Mouse (Mus musculus) stomach, embryonic 16.5 days (tissue): ENCODE data around the gene Tmem128. TPM values are rescaled to one million over a fixed set of nuclear protein-coding genes. Genes with fewer than 3 reads are reported as not detected.
A peak's percentile ranks its signal among the peaks of the same experiment; 100 is the strongest.

ENCODE experiments used
- ATAC-seq: fragments of 200-750 bp; cut with Nextera tagmentation; 2 replicates; pipeline ENCODE4 v1.8.0; 2017; ENCODE audit warnings: moderate number of reproducible peaks, moderate TSS enrichment; ENCODE audit not compliant: insufficient read depth, low FRiP score
- H3K27ac ChIP-seq: fragments of 300-500 bp; sonication (generic); 2 replicates; pipeline ENCODE4 v1.5.1; 2014; ENCODE audit warnings: low read length
- H3K27me3 ChIP-seq: fragments of 300-500 bp; sonication (generic); 2 replicates; pipeline ENCODE4 v1.6.1; 2014; ENCODE audit warnings: low read length, control low read depth, mixed read lengths; ENCODE audit not compliant: control insufficient read depth, insufficient read depth
- H3K36me3 ChIP-seq: fragments of 300-500 bp; sonication (generic); 2 replicates; pipeline ENCODE4 v1.6.1; 2014; ENCODE audit warnings: low read length; ENCODE audit not compliant: control insufficient read depth, insufficient read depth
- H3K4me1 ChIP-seq: fragments of 300-500 bp; sonication (generic); 2 replicates; pipeline ENCODE4 v1.6.1; 2014; ENCODE audit warnings: low read length, control low read depth, mixed read lengths; ENCODE audit not compliant: control insufficient read depth, insufficient read depth
- H3K4me2 ChIP-seq: fragments of 300-500 bp; sonication (generic); 2 replicates; pipeline ENCODE4 v1.6.1; 2014; ENCODE audit warnings: low read depth, low read length, mixed read lengths
- H3K4me3 ChIP-seq: fragments of 300-500 bp; sonication (generic); replicated peaks from 2 replicates; pipeline ENCODE4 v1.5.1; 2014; ENCODE audit warnings: mild to moderate bottlenecking, low read length
- H3K9ac ChIP-seq: fragments of 300-500 bp; sonication (generic); 2 replicates; pipeline ENCODE4 v1.6.1; 2014; ENCODE audit warnings: low read length
- H3K9me3 ChIP-seq: fragments of 300-500 bp; sonication (generic); replicated peaks from 2 replicates; pipeline ENCODE4 v1.6.1; 2016; ENCODE audit warnings: low read length, control low read depth; ENCODE audit not compliant: control insufficient read depth
- WGBS: fragments of 180-500 bp; shearing (Covaris S2); extraction: QIAGEN DNeasy Blood & Tissue Kit; methylation state at CpG from one replicate; pipeline ENCODE4 v1.1.7; 2014; 5-methylcytosine and 5-hydroxymethylcytosine counted together
- polyA plus RNA-seq: library from polyadenylated mRNA; unstranded; fragments of >200 nt; fragmentation: Nextera tagmentation; extraction: Ambion mirVana; gene quantifications from 2 replicates; pipeline ENCODE4 v1.2.1, GENCODE M21; 2015

The Tmem128 gene
- polyA plus RNA-seq = 66.2 and 69.0 TPM in 2 replicates

DNA sequence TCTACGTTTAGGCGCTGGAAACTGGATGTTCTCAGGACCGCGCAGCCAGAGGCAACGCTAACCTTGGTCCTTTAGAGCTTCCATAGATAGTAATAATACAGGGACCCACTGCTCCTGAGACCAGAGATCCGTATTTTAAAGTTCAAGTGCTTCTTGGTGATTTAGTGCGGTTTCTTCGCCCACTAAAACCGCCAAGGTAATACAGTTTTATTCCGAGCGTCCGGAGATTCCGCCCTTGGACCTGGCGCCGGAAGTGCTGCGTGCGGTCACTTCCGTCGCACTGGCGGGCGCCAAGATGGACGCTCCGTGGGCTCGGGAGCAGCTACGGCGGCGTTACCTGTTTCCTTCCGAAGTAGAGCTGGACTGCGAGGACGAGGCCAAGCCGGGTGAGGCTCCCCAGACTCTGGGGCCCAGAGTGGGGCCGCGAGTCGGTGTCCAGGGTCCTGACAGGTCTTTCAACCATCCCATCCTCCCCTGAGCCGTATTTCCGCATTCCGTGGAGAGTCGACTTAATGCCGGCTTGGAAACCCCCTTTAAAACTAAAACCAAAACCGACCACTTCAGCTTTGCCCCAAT is at the start of gene Tmem128:
Gene Tmem128 (plus strand): TSS at position 79 of the 576 bp plus-strand sequence.
- Histone ChIP-seq H3K4me3 (peak within 1 kb of the TSS; percentile 80), H3K36me3 (peaks cover 11% of the 10 kb centered on the region), H3K9ac (peak within 1 kb of the TSS; percentile 87), H3K4me1 (peaks cover 5% of the 10 kb centered on the region), H3K4me2 (peak within 1 kb of the TSS; percentile 89), H3K27ac (peak within 1 kb of the TSS; percentile 80), H3K9me3 (no peaks in the 10 kb centered on the region), H3K27me3 (no peaks in the 10 kb centered on the region)
- peak; percentile 51; the same call in 1 of the 2 replicates for ATAC-seq
- WGBS = under 1% methylated on average over 40 of the region's 40 CpGs

DNA sequence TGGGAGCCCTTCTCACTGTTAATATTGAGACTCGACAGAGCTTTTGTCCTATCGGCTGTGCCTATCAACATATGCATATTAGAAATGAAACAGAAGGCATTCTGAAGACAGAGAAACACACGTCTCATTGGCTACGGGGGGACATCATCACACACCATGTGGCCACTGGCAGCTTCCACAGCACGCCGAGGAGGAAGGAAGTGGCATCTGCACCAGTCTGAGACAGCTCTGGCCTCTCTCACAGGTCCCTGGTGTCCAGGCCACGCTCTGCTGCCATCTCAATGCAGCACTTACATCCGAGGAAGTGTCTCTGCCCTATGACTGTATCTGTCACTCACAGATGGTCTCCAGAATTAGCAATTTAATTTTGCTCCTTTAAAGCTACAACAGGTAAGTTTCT is 48.3 kb upstream of the Tmem128 start:
- H3K4me3 ChIP-seq = no peak overlapping the region
- WGBS = 88% methylated on average over 8 of the region's 8 CpGs
- no peak overlapping the region for H3K9ac ChIP-seq
- no peaks in the 10 kb centered on the region for H3K27me3 ChIP-seq
- no peak for ATAC-seq
- no peak overlapping the region for H3K4me2 ChIP-seq
- H3K9me3 ChIP-seq = no peaks in the 10 kb centered on the region
- H3K4me1 ChIP-seq = no peaks in the 10 kb centered on the region
- H3K36me3 ChIP-seq = peaks cover 8% of the 10 kb centered on the region
- H3K27ac ChIP-seq = no peak overlapping the region

DNA sequence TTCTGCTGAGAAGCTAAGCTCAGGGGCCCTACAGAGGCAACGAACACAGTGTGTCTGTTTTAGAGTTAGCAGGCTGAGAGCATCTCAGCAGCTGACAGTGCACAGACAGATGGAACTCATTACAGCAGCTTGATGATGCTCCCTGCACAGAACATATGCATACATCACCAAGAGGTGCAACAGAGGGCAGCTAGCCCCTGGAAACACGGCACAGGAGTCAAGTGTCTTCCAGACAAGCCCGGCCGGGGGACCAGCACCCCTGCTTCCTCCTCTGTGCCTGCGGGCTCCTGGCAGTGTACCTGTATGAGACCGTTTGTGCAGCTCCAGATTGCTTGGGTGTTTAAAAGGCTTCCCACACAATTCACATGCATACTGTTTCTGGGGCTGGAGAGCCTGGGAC is 47.0 kb upstream of the Tmem128 start:
- H3K4me1 ChIP-seq = no peaks in the 10 kb centered on the region
- no peak overlapping the region for H3K4me2 ChIP-seq
- no peak overlapping the region for H3K4me3 ChIP-seq
- peaks cover 8% of the 10 kb centered on the region for H3K36me3 ChIP-seq
- H3K27me3 ChIP-seq = no peaks in the 10 kb centered on the region
- no peak overlapping the region for H3K9ac ChIP-seq
- 76% methylated on average over 6 of the region's 6 CpGs for WGBS
- H3K27ac ChIP-seq = no peak overlapping the region
- H3K9me3 ChIP-seq = no peaks in the 10 kb centered on the region
- peak; percentile 25; the same call in 1 of the 2 replicates for ATAC-seq

DNA sequence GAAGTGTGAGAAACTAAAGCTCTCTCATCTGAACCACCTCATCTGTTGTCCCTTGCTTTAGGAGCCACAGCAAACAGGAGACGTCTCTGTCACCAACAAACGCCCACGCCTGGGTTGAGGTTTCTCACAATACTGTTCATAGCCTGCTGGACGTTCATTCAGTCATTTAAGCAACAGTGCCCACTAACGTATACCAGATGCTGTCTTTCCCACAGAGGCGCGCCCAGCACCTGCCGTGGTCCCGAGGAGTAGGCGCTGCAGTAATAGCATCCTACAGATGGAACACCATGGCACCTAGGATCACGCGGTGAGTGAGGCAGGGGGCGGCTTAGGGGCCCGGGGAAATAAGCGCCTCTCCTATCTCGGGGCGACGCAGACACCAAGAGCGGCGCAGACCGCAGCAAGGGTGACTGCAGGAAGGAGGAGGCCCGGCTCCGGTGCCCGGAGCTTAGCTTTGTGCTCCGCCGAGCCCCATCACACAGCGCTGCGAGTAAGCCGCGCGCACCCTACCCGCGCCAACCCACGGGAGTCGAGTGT is 40.1 kb upstream of the Tmem128 start:
- H3K27ac ChIP-seq = peak overlapping the region; percentile 41
- H3K27me3 ChIP-seq = no peaks in the 10 kb centered on the region
- H3K36me3 ChIP-seq = no peaks in the 10 kb centered on the region
- peak overlapping the region; percentile 76 for H3K4me2 ChIP-seq
- peak overlapping the region; percentile 83 for H3K9ac ChIP-seq
- H3K4me3 ChIP-seq = peak overlapping the region; percentile 85
- H3K4me1 ChIP-seq = peaks cover 17% of the 10 kb centered on the region
- H3K9me3 ChIP-seq = no peaks in the 10 kb centered on the region
- peak; percentile 34; the same call in 1 of the 2 replicates for ATAC-seq
- WGBS = under 1% methylated on average over 35 of the region's 35 CpGs

DNA sequence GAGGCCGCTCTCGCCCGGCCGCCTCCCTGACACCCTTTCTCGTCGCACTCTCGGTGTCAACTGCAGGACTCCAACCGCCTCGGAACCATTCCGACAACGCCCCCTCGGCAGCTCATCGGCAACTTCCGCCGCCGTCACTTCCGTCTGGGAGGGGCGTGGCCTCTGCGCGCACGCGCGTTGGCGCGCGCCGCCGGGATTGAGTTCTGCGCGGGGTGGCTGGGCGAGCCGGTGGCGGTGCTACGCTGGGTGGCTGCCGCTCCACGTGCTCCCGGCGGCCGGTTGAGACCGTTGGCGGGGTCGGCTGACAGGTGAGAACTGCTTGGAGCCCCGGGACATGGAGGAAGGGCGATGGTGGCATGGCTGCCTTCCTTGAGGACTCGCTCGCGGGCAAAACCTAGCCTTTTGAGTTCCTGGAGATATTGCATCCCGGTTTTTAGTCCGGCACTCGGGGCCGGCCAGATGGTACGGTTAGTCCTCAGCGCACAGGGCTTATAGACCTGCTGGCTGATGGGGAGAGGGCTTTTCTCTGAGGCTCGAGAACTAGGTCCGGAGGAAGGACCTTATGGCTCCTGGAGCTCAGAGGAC is 39.6 kb upstream of the Tmem128 start, which contains the start of the genes Zbtb49 and Lyar:
Gene Zbtb49 (minus strand): TSS at position 130 of the 585 bp plus-strand sequence.
Gene Lyar (plus strand): TSS at position 143 of the 585 bp plus-strand sequence.
- H3K36me3 ChIP-seq = no peaks in the 10 kb centered on the region
- peak within 1 kb of the TSS; percentile 85 for H3K4me3 ChIP-seq
- no peaks in the 10 kb centered on the region for H3K9me3 ChIP-seq
- under 1% methylated on average over 55 of the region's 55 CpGs for WGBS
- ATAC-seq = peak; percentile 93
- peaks cover 17% of the 10 kb centered on the region for H3K4me1 ChIP-seq
- H3K4me2 ChIP-seq = peak within 1 kb of the TSS; percentile 76
- no peaks in the 10 kb centered on the region for H3K27me3 ChIP-seq
- H3K27ac ChIP-seq = peak within 1 kb of the TSS; percentile 41
- peak within 1 kb of the TSS; percentile 83 for H3K9ac ChIP-seq

DNA sequence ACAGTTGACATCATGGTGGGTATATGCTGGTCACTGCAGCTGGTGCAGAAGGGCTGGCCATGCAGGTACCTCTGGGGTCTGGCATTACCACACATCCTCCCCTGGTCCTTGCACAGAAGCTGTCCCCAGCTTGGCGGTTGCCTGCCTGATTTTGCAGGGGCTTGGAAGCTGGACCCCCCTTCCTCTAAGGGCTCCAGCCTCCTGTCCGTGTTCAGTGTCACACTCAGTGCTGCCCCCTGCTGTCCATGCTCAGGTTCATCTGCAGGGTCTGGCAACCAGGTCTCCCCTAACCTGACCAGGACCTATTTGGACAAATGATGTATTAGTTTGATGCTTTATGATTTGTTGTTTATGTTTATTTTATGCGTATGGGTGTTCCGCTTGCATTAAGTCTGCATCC is 24.6 kb upstream of the Tmem128 start:
- Histone ChIP-seq H3K9ac (no peak overlapping the region), H3K9me3 (no peaks in the 10 kb centered on the region), H3K4me3 (no peak overlapping the region), H3K27me3 (no peaks in the 10 kb centered on the region), H3K4me1 (no peaks in the 10 kb centered on the region), H3K36me3 (peaks cover 13% of the 10 kb centered on the region; the same call in 1 of the 2 replicates), H3K27ac (no peak overlapping the region), H3K4me2 (no peak overlapping the region)
- 70% methylated on average over 4 of the region's 4 CpGs for WGBS
- no peak for ATAC-seq

- H3K9me3 ChIP-seq = no peaks in the 10 kb centered on the region
- WGBS = 89% methylated on average over 2 of the region's 2 CpGs
- no peak for ATAC-seq
These were observed 23.4 kb upstream of the Tmem128 start for GRCm38 (mm10) chr5:38236627-38237026.

GRCm38 (mm10) chr5:38240727-38241472 is 19.1 kb upstream of the Tmem128 start:
- ATAC-seq = peak; percentile 48; the same call in 1 of the 2 replicates
- Histone ChIP-seq H3K4me1 (no peaks in the 10 kb centered on the region), H3K27ac (no peak overlapping the region), H3K4me3 (no peak overlapping the region), H3K9ac (no peak overlapping the region), H3K36me3 (no peaks in the 10 kb centered on the region), H3K4me2 (no peak overlapping the region), H3K27me3 (no peaks in the 10 kb centered on the region), H3K9me3 (no peaks in the 10 kb centered on the region)
- WGBS = 34% methylated on average over 5 of the region's 5 CpGs

More at GRCm38 (mm10) chr5:38236627-38237026, 23.4 kb upstream of the Tmem128 start:
- Histone ChIP-seq H3K36me3 (0 out of 2 replicates have a peak, but pooled peaks cover 7% of the 10 kb centered on the region), H3K9ac (no peak overlapping the region), H3K4me3 (no peak overlapping the region), H3K4me1 (no peaks in the 10 kb centered on the region), H3K27me3 (no peaks in the 10 kb centered on the region), H3K4me2 (no peak overlapping the region), H3K27ac (no peak overlapping the region)
